Mouse (Mus musculus) urinary bladder, postnatal 10 days (tissue): ENCODE data around the gene Gng10.

Experiments
- DNase-seq: peaks from one replicate; pipeline ENCODE4 v3.0.0; 2022; ENCODE audit warnings: low spot score

The Gng10 gene

DNA sequence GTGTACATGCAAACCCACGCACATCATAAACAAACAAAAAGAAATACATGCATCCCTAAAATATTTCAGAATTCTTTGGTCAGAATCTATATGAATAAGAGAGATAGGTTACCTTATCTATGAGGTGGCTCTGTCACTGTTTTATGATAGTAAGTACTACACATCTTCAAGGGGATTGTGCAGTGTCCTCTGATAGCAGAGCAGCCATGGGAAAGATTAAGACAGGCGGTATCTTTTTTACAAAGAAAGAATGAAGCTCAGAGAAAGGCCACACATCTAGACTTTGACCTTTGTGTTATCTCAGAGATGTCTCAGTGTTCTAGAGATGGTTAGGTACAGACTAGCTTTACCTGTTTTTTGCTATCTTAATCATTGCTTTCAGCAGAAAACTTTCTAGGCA is 18.0 kb upstream of the Gng10 start:
- no peak for DNase-seq

- no peak for DNase-seq
Observed at GRCm38 (mm10) chr4:59034325-59034917, 467 bp upstream of the Gng10 start.

GRCm38 (mm10) chr4:59035786-59036350 is 980 bp downstream of the Gng10 start:
- DNase-seq: no peak

GRCm38 (mm10) chr4:59036490-59037127 is 1.7 kb downstream of the Gng10 start:
- DNase-seq: peak; percentile 19

DNA sequence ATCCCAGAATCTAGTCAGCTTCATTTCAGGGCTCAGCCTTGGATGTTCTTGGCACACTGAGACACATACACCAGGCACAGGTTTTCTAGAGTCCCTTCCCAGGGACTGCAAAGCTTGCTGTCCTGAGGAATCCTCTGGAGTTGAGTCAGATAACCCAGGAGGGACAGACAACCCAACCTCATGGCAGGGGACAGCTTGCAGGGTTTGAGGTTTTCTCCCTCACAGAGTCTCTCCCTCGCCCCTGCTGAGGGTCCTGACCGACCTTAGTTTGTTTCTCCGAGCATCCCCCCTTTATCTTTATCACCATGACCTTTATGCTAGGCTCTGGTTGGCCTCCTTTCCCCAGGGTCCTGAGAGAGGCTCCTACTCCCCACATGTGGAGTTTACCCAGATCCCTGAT is 2.6 kb downstream of the Gng10 start:
- DNase-seq: no peak

GRCm38 (mm10) chr4:59040397-59041287 is 5.8 kb downstream of the Gng10 start:
- no peak for DNase-seq

DNA sequence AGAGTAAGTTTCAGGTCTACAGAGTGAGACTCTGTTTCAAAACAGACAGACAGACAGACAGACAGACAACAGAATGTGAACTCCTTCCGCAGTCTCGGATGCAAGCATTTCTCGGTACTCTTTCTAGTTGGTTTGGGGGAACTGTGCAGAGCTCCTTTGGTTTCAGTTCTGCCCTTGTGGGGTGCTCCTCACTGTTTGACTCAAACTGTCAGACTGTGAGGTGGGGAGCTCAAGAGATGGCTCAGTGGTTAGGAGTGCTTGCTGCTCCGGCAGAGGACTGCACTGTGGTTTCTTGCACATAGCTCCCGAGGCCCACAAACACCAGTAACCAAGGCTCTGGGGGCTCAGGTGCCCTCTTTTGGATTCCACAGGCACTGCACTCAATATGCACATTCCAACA is 8.2 kb downstream of the Gng10 start:
- no peak for DNase-seq

- DNase-seq: no peak
Observed at GRCm38 (mm10) chr4:59043891-59044290, 9.0 kb downstream of the Gng10 start.

GRCm38 (mm10) chr4:59047222-59047621 is 12.3 kb downstream of the Gng10 start:
- no peak for DNase-seq

GRCm38 (mm10) chr4:59051081-59051480 is 16.2 kb downstream of the Gng10 start:
- DNase-seq: no peak

DNA sequence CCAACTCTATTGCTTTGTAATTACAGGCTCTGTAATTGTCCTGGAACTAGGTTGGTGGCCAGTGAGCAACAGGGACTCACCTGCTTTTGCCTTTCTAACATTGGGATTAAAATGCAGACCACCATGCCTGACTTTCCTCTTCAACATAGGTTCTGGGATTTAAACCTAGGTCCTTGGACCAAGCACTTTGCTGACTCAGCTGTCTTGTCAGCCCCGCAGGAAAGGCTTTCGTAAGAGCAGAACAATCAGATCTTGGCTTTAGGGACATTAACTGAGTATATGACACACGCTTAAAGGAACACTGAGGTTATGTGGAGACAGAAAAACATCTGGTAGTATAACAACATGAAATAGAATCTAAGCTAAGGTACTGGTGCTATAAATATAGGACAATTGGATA is 23.0 kb downstream of the Gng10 start:
- no peak for DNase-seq

DNA sequence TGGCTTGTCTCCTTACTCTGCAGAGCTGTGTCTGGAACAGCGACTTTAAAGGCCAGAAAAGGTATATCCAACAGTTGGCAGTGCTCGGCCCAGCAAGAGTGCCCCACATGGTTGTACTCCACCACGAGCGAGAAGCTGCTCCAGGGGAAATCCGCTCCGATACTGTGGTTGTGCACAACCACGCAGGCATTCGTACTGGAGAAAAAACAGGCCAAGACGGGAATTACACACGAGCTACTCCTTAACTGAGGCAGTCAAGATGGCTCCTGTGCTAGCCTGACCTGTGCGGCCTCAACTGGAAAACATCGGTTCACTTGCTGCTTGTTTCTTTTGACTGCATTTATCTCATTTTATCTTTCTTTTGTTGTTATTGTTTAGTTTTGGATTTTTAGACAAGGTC is 27.6 kb downstream of the Gng10 start:
- no peak for DNase-seq

DNA sequence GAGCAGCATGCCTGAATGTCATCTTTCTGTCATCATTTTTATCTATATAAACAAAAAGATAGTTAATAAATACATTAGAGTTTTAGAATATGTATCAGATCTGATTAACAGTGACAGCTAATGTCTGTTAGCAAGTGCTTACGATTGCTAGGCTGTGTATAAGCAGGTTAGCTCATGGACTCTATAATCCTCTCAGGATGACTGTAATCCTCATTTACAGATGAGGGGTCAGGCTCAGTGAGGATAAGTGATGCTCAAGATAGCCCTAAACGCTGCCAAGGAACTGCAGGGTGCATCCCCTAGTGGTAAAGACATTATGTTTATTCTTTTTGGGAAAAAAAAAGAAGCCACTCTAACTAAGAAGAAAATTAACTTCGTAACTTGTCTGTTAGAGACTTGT is 34.4 kb downstream of the Gng10 start:
- DNase-seq: no peak

DNA sequence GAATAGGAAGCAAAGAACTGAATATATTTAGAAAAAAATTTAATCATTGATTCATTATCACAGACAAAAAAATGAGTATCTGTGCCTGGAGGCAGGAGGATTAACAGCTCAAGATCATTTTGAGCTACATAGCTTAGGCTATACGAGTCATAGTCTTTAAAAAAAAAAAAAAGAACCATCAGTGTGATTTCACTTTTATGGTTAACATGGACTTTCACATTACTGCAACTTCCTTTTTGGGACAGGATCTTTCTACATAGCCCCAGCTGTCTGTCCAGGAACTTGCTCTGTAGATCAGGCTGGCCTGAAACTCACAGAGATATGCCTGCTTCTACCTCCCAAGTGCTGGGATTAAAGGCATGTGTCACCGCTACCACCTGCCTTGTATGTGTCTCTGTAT is 48.5 kb downstream of the Gng10 start:
- no peak for DNase-seq

GRCm38 (mm10) chr4:59089391-59089790 is 54.5 kb downstream of the Gng10 start:
- no peak for DNase-seq
